10 mouse cellular contexts compared by ENCODE assay signal in genomic region chr1:86371997-86372396, GRCm38 (mm10). TPM values are rescaled to one million over a fixed set of nuclear protein-coding genes. Genes with fewer than 3 reads are reported as not detected.
A peak's percentile ranks its signal among the peaks of the same experiment; 100 is the strongest.
DNase-seq lines count a peak whose midpoint lies in the region; ATAC-seq and TF ChIP-seq lines count a peak whose summit lies in the region.
"Had no signal": no experiment of that assay in that cellular context is flagged by ENCODE, and none has a peak within 500 bp of the region (broad histone marks: within the 10 kb centered on the region; RNA-seq: fewer than 3 reads in every experiment).

No protein-coding gene starts in this region.

- TF ChIP-seq CTCF in kidney, postnatal 0 days (IDR thresholded peaks at IDR 0.05; ENCODE audit: low read depth), result peak; percentile 86

- no peak overlapping the region for H3K4me2 ChIP-seq in kidney, postnatal 0 days (ENCODE audit: low read length)
- H3K4me2 ChIP-seq: midbrain, embryonic 12.5 days had no signal

- no peak overlapping the region for H3K4me3 ChIP-seq in kidney, postnatal 0 days (replicated peaks; ENCODE audit: low read depth, low read length)
- H3K4me3 ChIP-seq: midbrain, embryonic 12.5 days had no signal

- H3K9me3 ChIP-seq in kidney, postnatal 0 days (replicated peaks; ENCODE audit: low read length), result no peaks in the 10 kb centered on the region
- H3K9me3 ChIP-seq: midbrain, embryonic 12.5 days had no signal

- no peak overlapping the region for H3K27ac ChIP-seq in kidney, postnatal 0 days
- H3K27ac ChIP-seq: midbrain, embryonic 12.5 days had no signal

- 0 out of 2 replicates have a peak, but pooled peaks have one; percentile 40 for ATAC-seq in kidney, postnatal 0 days (replicated peaks; ENCODE audit: low FRiP score, low read depth)
- ATAC-seq in megakaryocyte progenitor cell, adult 5-6 weeks (replicated peaks; ENCODE audit: poor library complexity), result peak; percentile 100

- no peak overlapping the region for H3K9ac ChIP-seq in kidney, postnatal 0 days (ENCODE audit: low read depth, low read length)
- H3K9ac ChIP-seq: midbrain, embryonic 12.5 days had no signal

- 42% methylated on average over 10 of the region's 10 CpGs for WGBS in kidney, postnatal 0 days

- no peaks in the 10 kb centered on the region for H3K27me3 ChIP-seq in kidney, postnatal 0 days (ENCODE audit: insufficient read depth, low read length)
- H3K27me3 ChIP-seq in splenic B cell, adult 2 months (ENCODE audit: control insufficient read depth, insufficient read depth, low read length, poor library complexity, severe bottlenecking), result no peaks in the 10 kb centered on the region
- H3K27me3 ChIP-seq: midbrain, embryonic 12.5 days had no signal

- DNase-seq in adrenal gland, adult (ENCODE audit: inconsistent age in 2 of 2, low spot score in 1 of 2), result peak; percentile 65 to 86
- no peak for DNase-seq in adrenal gland, adult 8-10 months
- peak; percentile 39 for DNase-seq in 3134 (ENCODE audit: extremely low read depth, insufficient read length, low spot score)
- DNase-seq in adrenal gland, adult 2 months, result peak; percentile 67
- peak; percentile 65 for DNase-seq in gastrocnemius, postnatal 10 days
- peak; percentile 80 for DNase-seq in kidney, postnatal 0 days (ENCODE audit: low spot score)
- peak; percentile 71 for DNase-seq in splenic B cell, adult 2 months (ENCODE audit: low read depth, low spot score)

- H3K4me1 ChIP-seq in kidney, postnatal 0 days (replicated peaks; ENCODE audit: insufficient read depth, low read length), result no peaks in the 10 kb centered on the region
- H3K4me1 ChIP-seq: midbrain, embryonic 12.5 days had no signal

- H3K36me3 ChIP-seq in kidney, postnatal 0 days (ENCODE audit: insufficient read depth, low read length), result no peaks in the 10 kb centered on the region
- no peaks in the 10 kb centered on the region for H3K36me3 ChIP-seq in splenic B cell, adult 2 months (ENCODE audit: control insufficient read depth, insufficient read depth, low read length, poor library complexity, severe bottlenecking)
- H3K36me3 ChIP-seq: midbrain, embryonic 12.5 days had no signal

RNA-seq across cellular contexts. Expression of gene Ncl, which starts 12.8 kb away (rescaled TPM):
- total RNA-seq in adrenal gland, adult 8-10 months (2022), result 100 to 1,000 TPM; 181 to 250 (median 204) TPM
- 100 to 1,000 TPM; 183 to 192 TPM for total RNA-seq in adrenal gland, adult 2 months (2021)
- 4.8 and 8.9 TPM in 2 replicates for polyA plus RNA-seq in adrenal gland, adult 2 months (2012; rRNA removed)
- total RNA-seq in gastrocnemius, postnatal 10 days (2021), result 100 to 1,000 TPM; 143 to 165 TPM
- polyA plus RNA-seq in kidney, postnatal 0 days (2015; fragmentation: Nextera tagmentation; extraction: Ambion mirVana), result 295 and 332 TPM in 2 replicates
- 728 and 799 TPM in 2 replicates for total RNA-seq in megakaryocyte progenitor cell, adult 5-6 weeks (2015)
- total RNA-seq in megakaryocyte progenitor cell, adult 5-6 weeks (2017), result 665 and 1,023 TPM in 2 replicates

RNA-seq across cellular contexts. Expression of gene Nmur1, which starts 54.0 kb away (rescaled TPM):
- not detected for total RNA-seq in adrenal gland, adult 8-10 months (2022)
- total RNA-seq in adrenal gland, adult 2 months (2021), result not detected
- polyA plus RNA-seq in adrenal gland, adult 2 months (2012; rRNA removed), result 0.17 and 0.18 TPM in 2 replicates
- total RNA-seq in gastrocnemius, postnatal 10 days (2021), result not detected
- polyA plus RNA-seq in kidney, postnatal 0 days (2015; fragmentation: Nextera tagmentation; extraction: Ambion mirVana), result not detected in 2 replicates
- total RNA-seq in megakaryocyte progenitor cell, adult 5-6 weeks (2015), result 1.0 TPM in 1 of 2 replicates, not detected in the other
- not detected in 2 replicates for total RNA-seq in megakaryocyte progenitor cell, adult 5-6 weeks (2017)
- total RNA-seq: gastrocnemius, postnatal 4 days had no signal
- polyA plus RNA-seq: midbrain, embryonic 12.5 days had no signal

RNA-seq across cellular contexts. Expression of gene Tex44, which starts 54.1 kb away (rescaled TPM):
- total RNA-seq in adrenal gland, adult 8-10 months (2022), result not detected
- not detected for total RNA-seq in adrenal gland, adult 2 months (2021)
- polyA plus RNA-seq in adrenal gland, adult 2 months (2012; rRNA removed), result not detected in 2 replicates
- total RNA-seq in gastrocnemius, postnatal 10 days (2021), result not detected
- not detected in 2 replicates for polyA plus RNA-seq in kidney, postnatal 0 days (2015; fragmentation: Nextera tagmentation; extraction: Ambion mirVana)
- not detected in 2 replicates for total RNA-seq in megakaryocyte progenitor cell, adult 5-6 weeks (2015)
- total RNA-seq in megakaryocyte progenitor cell, adult 5-6 weeks (2017), result not detected in 2 replicates
- total RNA-seq: gastrocnemius, postnatal 4 days had no signal
- polyA plus RNA-seq: midbrain, embryonic 12.5 days had no signal
